Mouse (Mus musculus) myocyte (in vitro differentiated cells): ENCODE measurements around the gene Clp1. TPM values are rescaled to one million over a fixed set of nuclear protein-coding genes. Genes with fewer than 3 reads are reported as not detected.
A peak's percentile ranks its signal among the peaks of the same experiment; 100 is the strongest.

Experiments used
- H3K27me3 ChIP-seq: one replicate; pipeline ENCODE4 v1.6.1; 2011; ENCODE audit not compliant: control insufficient read depth, insufficient read depth, insufficient read length
- H3K36me3 ChIP-seq: one replicate; pipeline ENCODE4 v1.6.1; 2011; ENCODE audit not compliant: control insufficient read depth, insufficient read depth
- H3K4me2 ChIP-seq: one replicate; pipeline ENCODE4 v1.6.1; 2011; ENCODE audit warnings: low read depth, control low read depth
- H3K4me3 ChIP-seq: one replicate; pipeline ENCODE4 v1.5.1; 2011; ENCODE audit warnings: mild to moderate bottlenecking, control low read depth, moderate library complexity
- H3K79me2 ChIP-seq: one replicate; pipeline ENCODE4 v1.6.1; 2011; ENCODE audit not compliant: control insufficient read depth, insufficient read depth
- H3ac ChIP-seq: one replicate; pipeline ENCODE4 v1.6.1; 2011; ENCODE audit not compliant: control insufficient read depth, insufficient read length
- CEBPB ChIP-seq: IDR thresholded peaks from 2 replicates; pipeline ENCODE4 v1.6.1; 2011; ENCODE audit warnings: mild to moderate bottlenecking, moderate library complexity; ENCODE audit not compliant: poor library complexity, insufficient read depth, severe bottlenecking
- E2F4 ChIP-seq: IDR thresholded peaks from one replicate; pipeline ENCODE4 v1.6.1; 2011; ENCODE audit warnings: mild to moderate bottlenecking, control low read depth, moderate library complexity; ENCODE audit not compliant: insufficient read depth
- MAX ChIP-seq: IDR thresholded peaks from one replicate; pipeline ENCODE4 v1.6.1; 2011; ENCODE audit warnings: low read depth, mild to moderate bottlenecking, control low read depth
- MYOD1 ChIP-seq, 3 experiments: IDR thresholded peaks; one replicate each; pipeline ENCODE4 v1.6.1; 2011; ENCODE audit warnings: control low read depth in 2 of 3, low read depth in 2 of 3, mild to moderate bottlenecking in 2 of 3, moderate library complexity in 1 of 3; ENCODE audit not compliant: insufficient read length in 2 of 3, control insufficient read depth in 1 of 3
- MYOG ChIP-seq, 3 experiments: IDR thresholded peaks; one replicate each; pipeline ENCODE4 v1.6.1; 2011; ENCODE audit warnings: control low read depth in 2 of 3, low read depth in 2 of 3, mild to moderate bottlenecking in 2 of 3; ENCODE audit not compliant: insufficient read length in 2 of 3, control insufficient read depth in 1 of 3, insufficient read depth in 1 of 3
- POLR2A ChIP-seq: IDR thresholded peaks from one replicate; pipeline ENCODE4 v1.6.1; 2011; ENCODE audit warnings: low read depth, mild to moderate bottlenecking, control low read depth, moderate library complexity; ENCODE audit not compliant: insufficient read length
- POLR2AphosphoS2 ChIP-seq: IDR thresholded peaks from one replicate; pipeline ENCODE4 v1.6.1; 2011; ENCODE audit warnings: low read depth, control low read depth; ENCODE audit not compliant: insufficient read length
- REST ChIP-seq: IDR thresholded peaks from one replicate; pipeline ENCODE4 v1.6.1; 2011; ENCODE audit warnings: mild to moderate bottlenecking, control low read depth, moderate library complexity; ENCODE audit not compliant: insufficient read depth, insufficient read length
- SRF ChIP-seq: IDR thresholded peaks from one replicate; pipeline ENCODE4 v1.6.1; 2011; ENCODE audit warnings: low read depth; ENCODE audit not compliant: control insufficient read depth, insufficient read length
- TCF12 ChIP-seq: IDR thresholded peaks from one replicate; pipeline ENCODE4 v1.6.1; 2011; ENCODE audit warnings: mild to moderate bottlenecking, control low read depth; ENCODE audit not compliant: poor library complexity, insufficient read depth, severe bottlenecking
- TCF3 ChIP-seq: IDR thresholded peaks from one replicate; pipeline ENCODE4 v1.6.1; 2011; ENCODE audit warnings: low read depth, control low read depth; ENCODE audit not compliant: insufficient read length
- USF1 ChIP-seq: IDR thresholded peaks from one replicate; pipeline ENCODE4 v1.6.1; 2011; ENCODE audit warnings: low read depth, mild to moderate bottlenecking, control low read depth, moderate library complexity
- polyA plus RNA-seq: library from polyadenylated mRNA; unstranded; fragments of >200 nt; fragmentation: generic; extraction: Trizol; gene quantifications from one replicate; pipeline ENCODE4 v1.2.1, GENCODE M21; 2012; ENCODE audit warnings: missing spikeins

Gene Clp1
- polyA plus RNA-seq, 1 experiment: 7.1 TPM

GRCm38 (mm10) chr2:84717357-84717756 is 9.8 kb downstream of the Clp1 start:
- H3K4me3 ChIP-seq: no peak overlapping the region
- H3ac ChIP-seq: no peak overlapping the region
- peaks cover 5% of the 10 kb centered on the region for H3K36me3 ChIP-seq
- H3K27me3 ChIP-seq: no peaks in the 10 kb centered on the region
- H3K79me2 ChIP-seq: peaks cover 22% of the 10 kb centered on the region
- H3K4me2 ChIP-seq: peak overlapping the region; percentile 98
- no peak for TF ChIP-seq TCF12
- TF ChIP-seq MYOG (IDR thresholded peaks at IDR 0.05; ENCODE audit: control insufficient read depth in 1 of 3, insufficient read depth in 1 of 3, insufficient read length in 2 of 3, low read depth in 2 of 3): no peak
- no peak for TF ChIP-seq MAX
- TF ChIP-seq MYOD1 (IDR thresholded peaks at IDR 0.05; ENCODE audit: control insufficient read depth in 1 of 3, insufficient read length in 2 of 3, low read depth in 2 of 3): no peak
- no peak for TF ChIP-seq REST
- TF ChIP-seq SRF: no peak
- no peak for TF ChIP-seq POLR2A
- no peak for TF ChIP-seq E2F4
- TF ChIP-seq TCF3: no peak
- TF ChIP-seq USF1: no peak
- TF ChIP-seq CEBPB: no peak
- no peak for TF ChIP-seq POLR2AphosphoS2

DNA sequence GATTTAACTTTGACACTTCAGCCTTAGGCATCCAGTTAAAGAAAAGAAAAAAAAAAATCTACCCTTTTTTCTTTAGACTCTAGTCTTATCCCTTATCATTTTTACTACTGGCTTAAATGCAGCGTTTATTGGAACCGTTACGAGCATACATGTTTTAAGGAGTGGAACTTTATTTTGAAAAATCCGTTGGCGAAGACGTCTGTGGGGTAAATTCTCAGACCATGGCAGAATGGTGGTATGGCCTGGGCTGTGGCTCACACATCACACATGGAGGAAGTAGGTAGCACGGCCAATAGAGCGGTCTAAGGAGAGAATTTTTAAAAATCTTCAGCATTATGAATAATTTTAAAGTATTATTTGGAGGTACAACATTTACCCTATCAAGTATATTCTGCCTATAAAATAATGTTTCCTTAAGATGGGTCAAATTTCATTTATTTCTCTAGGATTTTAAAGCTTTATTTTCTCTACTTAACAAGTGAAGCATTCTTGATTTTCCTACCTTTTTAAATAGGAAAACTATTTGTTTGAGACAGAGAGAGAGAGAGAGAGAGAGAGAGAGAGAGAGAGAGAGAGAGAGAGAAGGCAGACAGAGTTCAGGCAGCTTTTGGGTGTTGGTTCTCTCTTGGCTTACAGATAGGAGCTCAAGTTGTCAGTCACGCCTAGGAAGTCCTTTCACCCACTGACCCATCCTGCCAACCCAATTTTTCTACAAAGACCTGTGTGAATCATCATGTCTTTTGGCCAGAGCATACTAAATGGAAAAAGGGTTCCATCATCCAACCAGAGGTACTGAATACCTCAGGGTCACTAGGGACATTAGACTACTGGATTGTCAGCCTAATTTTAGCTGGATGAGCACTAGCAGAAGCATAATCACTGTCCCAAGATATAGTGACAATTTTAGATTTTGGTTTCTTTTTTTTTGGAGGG is 10.5 kb downstream of the Clp1 start:
- H3K27me3 ChIP-seq: no peaks in the 10 kb centered on the region

DNA sequence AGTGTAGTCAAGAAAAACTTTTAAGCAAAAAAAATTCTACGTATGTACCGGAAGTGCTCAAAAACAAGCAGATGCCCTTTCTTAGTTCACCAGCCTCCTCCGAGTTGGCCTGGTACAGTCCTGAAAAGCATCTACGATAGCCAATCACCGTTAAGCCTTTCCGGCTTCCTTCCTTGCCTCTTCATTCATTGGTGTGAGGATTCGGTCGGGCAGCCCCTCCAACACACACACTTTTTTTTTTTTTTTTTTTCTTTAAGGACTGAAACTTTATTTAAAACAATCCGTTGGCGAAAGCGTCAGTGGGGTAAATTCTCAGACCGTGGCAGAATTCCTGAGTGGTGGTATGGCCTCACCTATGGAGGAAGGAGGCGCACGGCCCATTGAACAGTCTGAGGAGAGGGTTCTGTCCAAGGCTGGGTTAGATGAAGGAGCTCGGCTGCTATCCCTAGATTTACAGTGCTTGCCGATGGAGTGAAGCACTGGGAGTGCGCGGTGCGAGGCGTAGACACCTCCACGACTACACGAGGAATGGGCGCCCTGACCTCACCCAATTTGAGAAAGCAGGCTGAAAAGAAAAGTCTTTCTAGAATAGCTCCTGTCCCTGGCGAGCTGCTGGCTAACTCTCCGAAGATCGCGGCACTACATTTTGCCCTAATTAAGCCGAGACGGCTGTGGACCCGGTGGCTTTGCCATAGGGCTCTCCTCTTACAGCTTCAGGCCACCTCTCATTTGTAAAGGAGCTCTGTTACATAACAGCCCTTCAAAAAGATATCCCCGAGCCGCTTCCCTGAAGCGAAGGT is 11.4 kb downstream of the Clp1 start:
- no peaks in the 10 kb centered on the region for H3K27me3 ChIP-seq
- peak overlapping the region; percentile 91 for H3ac ChIP-seq
- H3K4me2 ChIP-seq: peak overlapping the region; percentile 98
- H3K4me3 ChIP-seq: peak overlapping the region; percentile 79
- peaks cover 5% of the 10 kb centered on the region for H3K36me3 ChIP-seq
- TF ChIP-seq POLR2A (peak; percentile 40), POLR2AphosphoS2 (no peak)
- H3K79me2 ChIP-seq: peaks cover 38% of the 10 kb centered on the region

More for the DNA sequence above, 10.5 kb downstream of the Clp1 start:
- H3K36me3 ChIP-seq: peaks cover 5% of the 10 kb centered on the region
- H3ac ChIP-seq: no peak overlapping the region
- no peak for TF ChIP-seq POLR2AphosphoS2
- no peak for TF ChIP-seq TCF12
- TF ChIP-seq POLR2A: no peak
- TF ChIP-seq E2F4: no peak
- no peak for TF ChIP-seq MYOG (IDR thresholded peaks at IDR 0.05; ENCODE audit: control insufficient read depth in 1 of 3, insufficient read depth in 1 of 3, insufficient read length in 2 of 3, low read depth in 2 of 3)
- TF ChIP-seq CEBPB: no peak
- no peak for TF ChIP-seq USF1
- no peak for TF ChIP-seq REST
- TF ChIP-seq TCF3: no peak
- TF ChIP-seq MYOD1 (IDR thresholded peaks at IDR 0.05; ENCODE audit: control insufficient read depth in 1 of 3, insufficient read length in 2 of 3, low read depth in 2 of 3): no peak
- no peak for TF ChIP-seq MAX
- TF ChIP-seq SRF: no peak
- H3K4me3 ChIP-seq: peak overlapping the region; percentile 79
- H3K4me2 ChIP-seq: peak overlapping the region; percentile 98
- H3K79me2 ChIP-seq: peaks cover 29% of the 10 kb centered on the region

DNA sequence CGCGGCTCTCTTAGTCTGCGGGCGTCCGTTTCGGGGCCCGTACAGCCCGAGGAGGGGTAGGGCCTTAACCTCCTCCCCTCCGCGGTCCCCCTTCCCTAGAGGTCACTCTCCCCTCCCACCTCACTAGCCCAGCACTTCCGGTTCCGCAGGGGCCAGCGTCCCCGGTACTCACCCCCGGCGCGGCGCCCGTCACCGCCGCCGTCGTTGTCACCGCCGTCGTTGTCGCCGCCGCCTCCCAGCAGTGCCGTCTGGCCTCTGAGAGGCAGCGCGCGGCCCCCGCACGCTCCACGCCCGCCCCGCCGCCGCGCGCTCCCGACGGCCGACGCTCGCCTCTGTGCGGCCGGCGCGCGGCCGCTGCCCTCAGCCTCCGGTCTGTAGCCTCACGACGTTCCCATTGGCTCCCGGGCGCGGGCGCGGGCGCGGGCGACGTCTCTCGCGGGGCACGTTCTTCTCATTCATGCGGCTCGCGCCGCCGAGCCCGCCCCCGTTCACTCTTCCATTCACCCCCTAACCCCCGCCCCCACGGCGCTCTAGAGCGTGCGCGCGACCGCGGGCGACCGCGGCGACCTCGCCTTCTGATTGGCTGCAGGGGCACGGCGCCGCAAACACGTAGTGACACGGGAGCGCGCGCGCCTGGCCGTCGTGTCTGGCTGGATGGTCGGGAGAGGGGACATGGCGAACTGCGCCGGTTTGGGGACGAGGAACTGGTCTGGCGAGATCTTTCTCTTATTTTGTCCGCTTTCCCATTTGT is 12.2 kb downstream of the Clp1 start, which contains the start of gene Zdhhc5:
Gene Zdhhc5, minus strand, starts transcription at position 370 of the 751 bp plus-strand sequence.
- Histone ChIP-seq H3K27me3 (no peaks in the 10 kb centered on the region), H3K36me3 (peaks cover 13% of the 10 kb centered on the region), H3K4me2 (peak within 1 kb of the TSS; percentile 98), H3K79me2 (peaks cover 46% of the 10 kb centered on the region), H3ac (peak within 1 kb of the TSS; percentile 91), H3K4me3 (peak within 1 kb of the TSS; percentile 79)
- TF ChIP-seq POLR2AphosphoS2 (peak; percentile 87), POLR2A (peak; percentile 94), SRF (peak; percentile 37), MYOD1 (IDR thresholded peaks at IDR 0.05; ENCODE audit: control insufficient read depth in 1 of 3, insufficient read length in 2 of 3, low read depth in 2 of 3) (no peak)
